Mouse (Mus musculus): Measurements from ENCODE around the gene Tbx2.

The Tbx2 gene

DNA sequence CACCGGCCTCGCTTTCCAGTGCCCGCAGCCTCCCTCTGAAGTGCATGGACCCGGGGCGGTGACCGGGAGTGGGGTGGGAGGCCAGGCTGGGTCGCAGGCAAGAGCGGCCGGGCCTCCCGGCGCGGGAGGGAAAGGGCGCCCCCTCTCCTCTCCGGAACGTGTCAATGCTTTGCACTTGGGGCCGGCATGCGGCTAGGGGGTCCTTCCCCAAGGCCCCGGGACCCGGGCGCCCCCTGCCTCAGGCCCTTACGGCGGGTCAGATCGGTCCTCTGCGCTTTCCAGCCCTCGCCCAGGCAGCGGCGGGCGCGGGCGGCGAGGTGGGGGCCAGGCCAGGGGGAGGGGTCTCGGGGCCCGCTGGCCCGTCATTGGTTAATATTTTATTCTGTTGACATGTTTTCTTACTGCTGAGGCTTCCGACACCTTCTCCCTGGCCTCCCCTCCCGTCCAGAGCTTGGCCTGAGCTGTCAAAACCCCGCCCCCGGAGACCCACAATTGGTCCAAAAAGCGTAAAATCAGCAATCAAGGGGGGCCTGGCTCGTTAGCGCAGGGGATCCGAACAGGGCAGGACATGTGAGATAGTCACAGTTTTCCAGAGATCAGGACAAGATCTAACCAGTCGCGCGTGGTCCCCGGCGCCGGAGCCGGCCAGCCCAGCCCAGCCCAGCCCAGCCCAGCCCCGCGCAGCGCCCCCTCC, at the start of gene Tbx2:
TSS of gene Tbx2 (plus strand) at position 321 of the 694 bp plus-strand sequence.
- peak; percentile 91 for DNase-seq (ENCODE audit: low spot score)

- DNase-seq (ENCODE audit: low spot score): peak; percentile 36
Observed at GRCm38 (mm10) chr11:85786113-85786718, 46.1 kb upstream of the Tbx2 start.

DNA sequence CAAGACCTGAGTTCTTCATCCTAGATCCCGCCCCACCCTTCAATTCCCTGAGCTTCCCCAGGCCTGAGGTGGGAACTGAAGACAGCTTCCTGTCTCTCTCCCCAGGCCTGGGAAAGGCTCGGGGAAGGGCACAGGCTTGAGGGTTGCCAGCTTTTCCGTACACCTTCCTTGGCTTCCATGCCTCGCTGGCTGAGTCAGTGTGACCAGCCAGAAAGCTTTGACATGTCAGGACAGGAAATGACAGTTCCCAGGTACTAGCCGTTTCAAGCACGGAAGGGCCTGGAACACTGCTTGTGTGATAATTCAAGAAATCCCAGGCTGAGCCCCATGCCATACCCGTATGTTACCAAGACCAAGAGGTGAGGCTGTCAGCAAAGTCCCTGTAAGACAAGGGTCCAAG, 42.6 kb upstream of the Tbx2 start:
- no peak for DNase-seq (ENCODE audit: low spot score)

DNA sequence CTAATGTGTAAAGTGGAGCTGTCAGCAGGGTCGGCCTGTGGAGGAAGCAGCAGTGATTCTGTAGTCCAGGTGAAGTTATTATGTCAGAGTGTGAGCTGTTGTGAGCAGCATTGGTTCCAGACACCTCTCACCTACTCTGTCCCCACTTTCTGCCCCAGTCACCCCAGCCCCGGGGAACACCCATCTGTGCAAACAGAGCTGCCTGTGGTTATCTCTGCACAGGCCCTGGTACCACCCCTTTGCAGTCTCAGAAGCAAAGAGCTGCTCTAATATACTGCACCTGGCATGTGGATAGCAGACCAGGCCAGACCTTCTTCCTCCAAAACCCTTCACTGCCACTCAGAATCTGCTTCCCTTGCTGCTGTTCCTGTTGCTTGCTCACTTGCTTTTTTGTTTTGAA, 42.1 kb upstream of the Tbx2 start:
- DNase-seq (ENCODE audit: low spot score): no peak

- no peak for DNase-seq (ENCODE audit: low spot score)
Observed at GRCm38 (mm10) chr11:85791212-85791611, 41.1 kb upstream of the Tbx2 start.

- no peak for DNase-seq (ENCODE audit: low spot score)
Observed at GRCm38 (mm10) chr11:85792534-85793215, 39.7 kb upstream of the Tbx2 start.

- DNase-seq (ENCODE audit: low spot score): no peak
Observed at GRCm38 (mm10) chr11:85799456-85799855, 32.9 kb upstream of the Tbx2 start.

DNA sequence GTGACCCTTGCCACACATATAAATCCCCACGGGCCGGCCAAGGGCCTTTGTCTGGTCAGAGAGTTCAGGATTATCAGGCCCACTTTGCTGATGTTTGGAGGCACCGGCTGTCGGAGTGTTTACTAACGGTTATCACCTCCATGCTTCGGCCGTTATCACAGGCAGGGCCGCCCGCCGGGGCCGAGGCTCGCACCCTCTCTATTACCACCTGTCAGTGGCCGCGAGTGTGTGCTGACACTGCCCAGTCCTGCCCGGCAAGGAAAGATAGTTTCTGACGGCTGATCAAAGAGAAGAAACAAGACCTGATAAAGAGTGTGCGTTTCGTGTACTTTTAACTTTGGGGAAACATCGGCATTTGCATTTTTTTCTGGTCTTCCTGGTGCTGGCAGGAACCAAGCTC, 32.5 kb upstream of the Tbx2 start:
- DNase-seq (ENCODE audit: low spot score): no peak

GRCm38 (mm10) chr11:85800380-85800779, 32.0 kb upstream of the Tbx2 start:
- DNase-seq (ENCODE audit: low spot score): no peak

- peak; percentile 22 for DNase-seq (ENCODE audit: low spot score)
Observed at GRCm38 (mm10) chr11:85804048-85804447, 28.3 kb upstream of the Tbx2 start.

DNA sequence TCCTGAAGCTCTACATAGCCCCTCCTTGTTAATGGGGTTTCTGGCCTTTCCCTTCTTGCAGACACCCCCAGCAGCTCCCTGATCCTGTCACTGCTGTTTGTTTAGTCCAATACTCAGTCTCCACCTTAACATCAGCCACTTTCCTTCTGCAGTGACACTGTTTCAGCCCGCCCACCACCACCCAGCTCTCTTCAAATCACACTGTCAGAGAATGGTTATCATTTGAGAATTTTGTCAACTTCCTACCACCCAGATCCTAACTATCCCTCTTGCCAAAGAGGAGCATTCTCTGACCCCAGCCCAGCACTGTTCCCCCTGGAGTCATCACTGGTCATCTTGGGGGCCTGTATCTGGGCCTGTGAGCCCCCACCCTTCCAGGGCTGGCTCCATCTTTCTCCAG, 26.6 kb upstream of the Tbx2 start:
- no peak for DNase-seq (ENCODE audit: low spot score)

GRCm38 (mm10) chr11:85807353-85807752, 25.0 kb upstream of the Tbx2 start:
- DNase-seq (ENCODE audit: low spot score): no peak

- no peak for DNase-seq (ENCODE audit: low spot score)
Observed at GRCm38 (mm10) chr11:85811229-85811628, 21.1 kb upstream of the Tbx2 start.

DNA sequence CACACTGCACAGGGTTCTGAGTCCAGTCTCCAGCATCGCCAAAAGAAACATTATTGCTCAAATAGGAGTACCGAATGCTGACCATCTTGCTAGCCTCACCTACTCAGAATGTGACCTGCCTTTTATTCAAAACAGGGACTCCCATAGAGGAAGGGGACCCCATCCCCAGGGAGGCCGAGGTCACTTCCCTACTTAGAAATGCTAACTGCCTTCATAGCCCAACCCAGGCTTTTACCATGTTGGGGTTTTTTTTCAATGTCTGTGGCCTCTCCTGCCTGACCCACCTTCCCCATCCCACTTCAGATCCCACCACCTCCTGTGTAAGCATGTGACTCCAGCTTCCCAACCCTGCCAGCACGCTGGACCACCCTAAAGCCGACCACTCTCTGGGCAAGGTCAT, 20.7 kb upstream of the Tbx2 start:
- DNase-seq (ENCODE audit: low spot score): no peak

DNA sequence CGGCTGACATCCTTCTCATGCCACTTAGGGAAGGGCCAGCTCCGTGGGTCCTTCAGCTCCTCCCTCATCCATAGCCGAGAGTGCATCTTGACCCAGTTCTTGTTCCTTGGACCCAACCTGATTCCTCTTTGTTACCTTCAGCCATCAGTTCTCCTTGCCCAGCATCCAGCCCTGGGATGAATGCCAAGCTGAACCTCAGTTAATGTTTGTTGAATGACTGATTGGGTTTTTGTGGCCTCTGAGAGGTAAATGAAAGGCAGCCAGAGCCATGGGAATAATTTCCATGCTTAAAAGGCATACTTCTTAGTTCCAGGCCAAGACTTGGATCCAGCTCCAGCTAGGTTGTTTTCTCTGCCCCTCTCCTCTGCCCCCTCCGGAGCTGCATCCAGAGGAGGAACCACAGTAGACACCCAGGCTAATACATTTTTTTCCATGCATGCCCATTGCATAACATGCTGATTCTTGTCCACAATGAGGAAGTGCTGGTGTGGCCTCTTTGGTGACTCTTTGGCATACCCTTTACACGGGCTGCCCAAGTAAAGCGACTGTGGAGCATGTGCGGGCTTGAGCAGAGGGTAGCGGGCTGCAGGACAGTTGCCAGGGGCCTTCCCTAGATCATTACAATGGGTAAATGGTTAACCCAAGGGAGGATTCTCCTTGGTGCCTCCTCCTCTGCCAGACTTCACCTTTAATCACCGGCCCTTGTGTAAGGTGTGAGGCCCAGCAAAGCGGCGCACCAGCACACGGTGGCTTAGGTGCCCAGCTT, 20.0 kb upstream of the Tbx2 start:
- no peak for DNase-seq (ENCODE audit: low spot score)

GRCm38 (mm10) chr11:85814678-85815077, 17.7 kb upstream of the Tbx2 start:
- no peak for DNase-seq (ENCODE audit: low spot score)

DNA sequence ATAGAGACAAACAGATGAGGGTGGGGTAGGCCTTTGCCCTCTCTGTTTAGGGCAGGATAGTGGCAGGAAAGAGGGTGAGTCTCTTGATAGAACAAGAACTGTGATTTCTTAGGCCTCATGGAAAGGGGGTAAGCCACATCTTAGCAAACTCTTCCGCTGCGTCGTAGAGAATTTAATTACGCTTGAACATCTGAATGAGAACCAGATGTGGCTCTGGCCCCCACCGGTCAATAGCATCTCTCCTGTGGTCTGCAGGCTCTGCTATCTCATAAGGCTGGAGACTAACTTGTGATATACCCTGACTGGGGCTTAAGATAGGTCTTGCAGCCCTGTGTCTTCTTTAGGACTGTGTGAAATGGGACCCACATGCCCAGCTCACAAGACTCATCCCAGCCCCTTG, 15.9 kb upstream of the Tbx2 start:
- no peak for DNase-seq (ENCODE audit: low spot score)

GRCm38 (mm10) chr11:85818401-85818800, 13.9 kb upstream of the Tbx2 start:
- DNase-seq (ENCODE audit: low spot score): peak; percentile 70

- DNase-seq (ENCODE audit: low spot score): no peak
Observed at GRCm38 (mm10) chr11:85820959-85821358, 11.4 kb upstream of the Tbx2 start.

DNA sequence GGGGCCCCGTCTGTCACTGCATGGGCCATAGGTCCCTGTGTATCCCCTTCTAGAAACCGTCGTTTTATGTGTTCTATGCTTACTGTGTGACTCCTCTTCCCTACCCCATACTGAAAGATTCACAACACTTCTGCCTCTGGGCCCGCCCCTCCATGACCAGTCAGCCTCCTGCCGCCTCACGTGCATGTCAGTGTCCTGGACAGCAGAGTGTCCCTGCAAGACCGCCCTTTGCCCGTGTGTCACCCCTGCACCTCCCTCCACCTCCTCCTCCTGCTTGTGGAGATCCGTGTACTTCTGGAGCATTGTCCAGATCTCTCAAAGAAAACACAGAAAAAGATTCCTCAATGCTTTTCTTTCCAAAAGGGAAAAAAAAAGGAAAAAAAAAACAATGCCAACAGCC, 10.7 kb upstream of the Tbx2 start:
- no peak for DNase-seq (ENCODE audit: low spot score)

DNA sequence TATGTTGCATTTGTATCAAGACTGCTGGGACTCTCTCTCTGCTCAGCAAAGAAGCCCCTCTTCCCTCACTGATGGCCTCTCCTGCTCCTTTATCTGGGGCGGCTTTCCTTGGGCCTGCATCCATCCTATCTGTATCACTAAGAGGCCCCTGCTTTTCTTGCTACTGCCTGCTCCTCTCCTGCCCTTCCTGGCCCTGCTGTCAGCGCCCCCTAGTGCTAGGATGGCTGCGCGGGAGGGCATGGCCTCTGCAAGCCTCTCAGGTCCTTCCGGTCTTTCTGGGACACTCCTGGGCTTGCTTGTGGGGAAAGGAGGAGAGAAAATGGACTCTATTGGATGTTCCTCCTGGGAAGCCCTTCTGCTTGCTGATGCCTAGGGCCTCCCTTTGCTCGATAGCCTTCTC, 9.2 kb upstream of the Tbx2 start:
- DNase-seq (ENCODE audit: low spot score): peak; percentile 68

DNA sequence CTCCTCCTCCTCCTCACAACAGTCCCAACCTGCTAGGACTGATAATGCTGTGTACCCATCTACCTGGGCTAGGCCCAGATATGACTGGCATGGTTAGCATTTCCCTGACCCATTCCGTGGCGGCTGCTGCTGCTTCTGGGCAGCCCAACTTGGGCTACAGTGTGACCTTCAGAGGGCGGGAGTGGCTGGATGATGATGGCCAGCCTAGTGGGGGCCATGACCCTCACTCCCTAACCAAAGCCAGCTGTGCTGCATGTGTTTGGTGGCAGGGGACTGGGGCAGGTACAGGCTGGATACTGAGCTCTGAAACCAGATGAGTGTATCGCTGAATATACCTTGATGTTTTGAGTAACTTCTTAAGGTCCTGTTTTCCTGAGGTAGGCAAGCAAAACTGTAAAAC, 8.6 kb upstream of the Tbx2 start:
- DNase-seq (ENCODE audit: low spot score): no peak

- no peak for DNase-seq (ENCODE audit: low spot score)
Observed at GRCm38 (mm10) chr11:85825031-85825430, 7.3 kb upstream of the Tbx2 start.
